ENCODE assay signal across 18 mouse cellular contexts in the genomic region with DNA sequence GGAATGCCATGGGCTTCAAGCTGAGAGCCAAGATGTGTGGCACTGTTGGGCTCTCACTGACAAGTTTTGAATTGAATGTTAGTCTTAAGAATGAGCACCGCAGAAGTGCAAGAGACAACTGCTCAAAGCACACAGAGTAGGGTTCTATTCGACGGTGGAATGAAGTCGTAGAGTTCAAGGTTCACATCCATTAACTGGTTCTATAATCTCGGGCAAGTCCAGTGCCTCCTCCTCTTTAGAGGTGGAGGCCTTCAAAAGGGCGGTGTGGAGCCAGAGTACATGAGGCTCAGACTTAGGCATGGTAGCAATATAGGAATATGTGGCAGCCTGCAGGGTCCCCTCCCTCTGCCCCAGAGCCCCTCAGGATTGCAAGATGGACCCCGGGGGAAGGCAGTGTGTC. TPM values are rescaled to one million over a fixed set of nuclear protein-coding genes. Genes with fewer than 3 reads are reported as not detected.
DNase-seq lines count a peak whose midpoint lies in the region; ATAC-seq and TF ChIP-seq lines count a peak whose summit lies in the region.
"Had no signal": no experiment of that assay in that cellular context is flagged by ENCODE, and none has a peak within 500 bp of the region (broad histone marks: within the 10 kb centered on the region; RNA-seq: fewer than 3 reads in every experiment).

No protein-coding gene starts in this region.

- 61% methylated on average over 7 of the region's 7 CpGs for WGBS in intestine, embryonic 15.5 days
- WGBS in intestine, postnatal 0 days, result 39% methylated on average over 7 of the region's 7 CpGs
- WGBS in intestine, embryonic 16.5 days, result 63% methylated on average over 7 of the region's 7 CpGs
- WGBS in hindbrain, embryonic 14.5 days, result 81% methylated on average over 7 of the region's 7 CpGs

- H3K27ac ChIP-seq in intestine, embryonic 15.5 days, result no peak overlapping the region
- no peak overlapping the region for H3K27ac ChIP-seq in intestine, postnatal 0 days (ENCODE audit: low read depth, low read length)
- H3K27ac ChIP-seq in intestine, embryonic 16.5 days (ENCODE audit: low read length), result no peak overlapping the region
- H3K27ac ChIP-seq in hindbrain, embryonic 14.5 days, result no peak overlapping the region

- no peaks in the 10 kb centered on the region for H3K27me3 ChIP-seq in intestine, embryonic 15.5 days (replicated peaks)
- H3K27me3 ChIP-seq in intestine, postnatal 0 days (replicated peaks; ENCODE audit: control insufficient read depth, insufficient read depth, low read length), result no peaks in the 10 kb centered on the region
- H3K27me3 ChIP-seq in intestine, embryonic 16.5 days (replicated peaks; ENCODE audit: control insufficient read depth, insufficient read depth, low read length), result no peaks in the 10 kb centered on the region
- H3K27me3 ChIP-seq in hindbrain, embryonic 14.5 days (ENCODE audit: control insufficient read depth, insufficient read depth, low read length), result no peaks in the 10 kb centered on the region
- H3K27me3 ChIP-seq: Patski had no signal

- no peak overlapping the region for H3K9ac ChIP-seq in intestine, embryonic 15.5 days
- no peak overlapping the region for H3K9ac ChIP-seq in intestine, postnatal 0 days (ENCODE audit: low read depth, low read length)
- no peak overlapping the region for H3K9ac ChIP-seq in intestine, embryonic 16.5 days (ENCODE audit: low read depth, low read length)
- H3K9ac ChIP-seq in hindbrain, embryonic 14.5 days, result no peak overlapping the region

- H3K9me3 ChIP-seq in intestine, embryonic 15.5 days, result no peaks in the 10 kb centered on the region
- H3K9me3 ChIP-seq in intestine, postnatal 0 days (ENCODE audit: control insufficient read depth), result no peaks in the 10 kb centered on the region
- no peaks in the 10 kb centered on the region for H3K9me3 ChIP-seq in intestine, embryonic 16.5 days (ENCODE audit: control insufficient read depth, low read length)
- no peaks in the 10 kb centered on the region for H3K9me3 ChIP-seq in hindbrain, embryonic 14.5 days (ENCODE audit: control insufficient read depth, low read length)

- no peaks in the 10 kb centered on the region for H3K4me1 ChIP-seq in intestine, embryonic 15.5 days (replicated peaks)
- no peaks in the 10 kb centered on the region for H3K4me1 ChIP-seq in intestine, postnatal 0 days (replicated peaks; ENCODE audit: control insufficient read depth, insufficient read depth, low read length)
- H3K4me1 ChIP-seq in intestine, embryonic 16.5 days (ENCODE audit: control insufficient read depth, insufficient read depth, low read length), result 0 out of 2 replicates have a peak, but pooled peaks cover 3% of the 10 kb centered on the region
- H3K4me1 ChIP-seq in hindbrain, embryonic 14.5 days (replicated peaks; ENCODE audit: control insufficient read depth, insufficient read depth, low read length), result peaks cover 11% of the 10 kb centered on the region; the same call in 1 of the 2 replicates

- DNase-seq in hindbrain, embryonic 14.5 days (ENCODE audit: low spot score), result no peak
- DNase-seq: adrenal gland, adult 2 months; adrenal gland, adult 8-10 months; adrenal gland, postnatal 10 days; adrenal gland, postnatal 14 days; adrenal gland, postnatal 25 days; adrenal gland, postnatal 36 days; B cell, adult 2 months; cerebellum, adult 11 months; cerebellum, adult 11-12 months; cerebellum, adult 18-20 months had no signal

- ATAC-seq in intestine, embryonic 15.5 days, result peak; percentile 59; the same call in 1 of the 2 replicates
- no peak for ATAC-seq in intestine, postnatal 0 days
- peak; percentile 64 for ATAC-seq in intestine, embryonic 16.5 days
- no peak for ATAC-seq in hindbrain, embryonic 14.5 days (ENCODE audit: low FRiP score)
- ATAC-seq: activated CD4-positive, CD25-positive, alpha-beta regulatory T cell, adult 4 months; CD4-positive, CD25-positive, alpha-beta regulatory T cell, adult 4 months; Patski had no signal

- H3K36me3 ChIP-seq in intestine, embryonic 15.5 days, result no peaks in the 10 kb centered on the region
- H3K36me3 ChIP-seq in intestine, postnatal 0 days (ENCODE audit: control insufficient read depth, insufficient read depth), result no peaks in the 10 kb centered on the region
- no peaks in the 10 kb centered on the region for H3K36me3 ChIP-seq in intestine, embryonic 16.5 days (ENCODE audit: control insufficient read depth, insufficient read depth, low read length)
- no peaks in the 10 kb centered on the region for H3K36me3 ChIP-seq in hindbrain, embryonic 14.5 days (replicated peaks; ENCODE audit: control insufficient read depth, insufficient read depth)
- H3K36me3 ChIP-seq: G1E had no signal

- H3K4me2 ChIP-seq in intestine, embryonic 15.5 days (replicated peaks), result no peak overlapping the region
- no peak overlapping the region for H3K4me2 ChIP-seq in intestine, postnatal 0 days (replicated peaks; ENCODE audit: low read depth)
- no peak overlapping the region for H3K4me2 ChIP-seq in intestine, embryonic 16.5 days (ENCODE audit: low read depth, low read length)
- H3K4me2 ChIP-seq in hindbrain, embryonic 14.5 days (replicated peaks), result no peak overlapping the region

- no peak overlapping the region for H3K4me3 ChIP-seq in intestine, embryonic 15.5 days (replicated peaks)
- no peak overlapping the region for H3K4me3 ChIP-seq in intestine, postnatal 0 days (ENCODE audit: low read depth, low read length)
- H3K4me3 ChIP-seq in intestine, embryonic 16.5 days (ENCODE audit: low read length), result no peak overlapping the region
- no peak overlapping the region for H3K4me3 ChIP-seq in hindbrain, embryonic 14.5 days (replicated peaks; ENCODE audit: low read length)

- no peak for TF ChIP-seq CTCF in intestine, postnatal 0 days (IDR thresholded peaks at IDR 0.05; ENCODE audit: low read depth)

RNA-seq across cellular contexts. Expression of gene Gm45623, which starts 43.8 kb away (rescaled TPM):
- polyA plus RNA-seq in intestine, embryonic 15.5 days (2015; fragmentation: Nextera tagmentation; extraction: Ambion mirVana), result 0.50 and 1.00 TPM in 2 replicates
- polyA plus RNA-seq in intestine, postnatal 0 days (2015; fragmentation: Nextera tagmentation; extraction: Ambion mirVana), result 0.13 TPM in 1 of 2 replicates, not detected in the other
- 0.27 and 0.43 TPM in 2 replicates for polyA plus RNA-seq in intestine, embryonic 16.5 days (2015; fragmentation: Nextera tagmentation; extraction: Ambion mirVana)
- 2.8 and 2.9 TPM in 2 replicates for polyA plus RNA-seq in hindbrain, embryonic 14.5 days (2014; fragmentation: Nextera tagmentation; extraction: Ambion mirVana)
- polyA plus RNA-seq: activated CD4-positive, CD25-positive, alpha-beta regulatory T cell, adult 4 months; adrenal gland, adult 2 months; CD4-positive, CD25-positive, alpha-beta regulatory T cell, adult 4 months; G1E; Patski had no signal

Comparison
In these comparisons a context has a peak if more than half of its experiments do, and no peak if none do; other contexts are left out.
1. ATAC-seq: peak in intestine, embryonic 15.5 days (single experiment) and intestine, embryonic 16.5 days (single experiment); none in intestine, postnatal 0 days (single experiment) and hindbrain, embryonic 14.5 days (single experiment).